Mouse (Mus musculus): Measurements from ENCODE around the gene Foxo6. TPM values are rescaled to one million over a fixed set of nuclear protein-coding genes. Genes with fewer than 3 reads are reported as not detected.

Foxo6 gene
- polyA plus RNA-seq, 1 experiment from 2014 or later = 0.11 TPM

GRCm38 (mm10) chr4:120325051-120325450 is 37.9 kb upstream of the Foxo6 start:
- H3K27ac ChIP-seq (ENCODE audit: low read depth) = no peak overlapping the region
- 74% methylated on average over 6 of the region's 6 CpGs for WGBS
- DNase-seq (no peak), ATAC-seq (ENCODE audit: insufficient read depth) (no peak)
- H3K27me3 ChIP-seq (ENCODE audit: insufficient read depth, low read length) = no peaks in the 10 kb centered on the region
- H3K9me3 ChIP-seq (ENCODE audit: low read depth, low read length) = no peaks in the 10 kb centered on the region
- no peak for TF ChIP-seq CTCF (IDR thresholded peaks at IDR 0.05; ENCODE audit: low read depth)
- no peak overlapping the region for H3K4me3 ChIP-seq (ENCODE audit: low read depth, low read length)
- no peaks in the 10 kb centered on the region for H3K4me1 ChIP-seq (ENCODE audit: insufficient read depth)
- no peak overlapping the region for H3K9ac ChIP-seq
- H3K36me3 ChIP-seq (ENCODE audit: insufficient read depth) = no peaks in the 10 kb centered on the region
- no peak overlapping the region for H3K4me2 ChIP-seq

- Histone ChIP-seq H3K27me3 (ENCODE audit: insufficient read depth, low read length) (no peaks in the 10 kb centered on the region), H3K36me3 (ENCODE audit: insufficient read depth) (no peaks in the 10 kb centered on the region), H3K4me3 (ENCODE audit: low read depth, low read length) (no peak overlapping the region), H3K9me3 (ENCODE audit: low read depth, low read length) (no peaks in the 10 kb centered on the region), H3K4me1 (ENCODE audit: insufficient read depth) (no peaks in the 10 kb centered on the region), H3K4me2 (no peak overlapping the region), H3K9ac (no peak overlapping the region), H3K27ac (ENCODE audit: low read depth) (no peak overlapping the region)
- 83% methylated on average over 1 of the region's 1 CpGs for WGBS
- ATAC-seq (ENCODE audit: insufficient read depth) = no peak
- no peak for DNase-seq
- no peak for TF ChIP-seq CTCF (IDR thresholded peaks at IDR 0.05; ENCODE audit: low read depth)
These were observed 36.7 kb upstream of the Foxo6 start for GRCm38 (mm10) chr4:120323858-120324257.

GRCm38 (mm10) chr4:120323198-120323597 is 36.0 kb upstream of the Foxo6 start:
- H3K27me3 ChIP-seq (ENCODE audit: insufficient read depth, low read length) = no peaks in the 10 kb centered on the region
- no peak overlapping the region for H3K4me2 ChIP-seq
- ATAC-seq (ENCODE audit: insufficient read depth) (no peak), DNase-seq (peak; percentile 61)
- no peaks in the 10 kb centered on the region for H3K4me1 ChIP-seq (ENCODE audit: insufficient read depth)
- 35% methylated on average over 6 of the region's 6 CpGs for WGBS
- no peaks in the 10 kb centered on the region for H3K36me3 ChIP-seq (ENCODE audit: insufficient read depth)
- H3K27ac ChIP-seq (ENCODE audit: low read depth) = no peak overlapping the region
- no peaks in the 10 kb centered on the region for H3K9me3 ChIP-seq (ENCODE audit: low read depth, low read length)
- no peak overlapping the region for H3K9ac ChIP-seq
- TF ChIP-seq CTCF (IDR thresholded peaks at IDR 0.05; ENCODE audit: low read depth) = peak; percentile 67
- H3K4me3 ChIP-seq (ENCODE audit: low read depth, low read length) = no peak overlapping the region

GRCm38 (mm10) chr4:120317541-120317940 is 30.4 kb upstream of the Foxo6 start:
- WGBS = 63% methylated on average over 2 of the region's 2 CpGs
- Histone ChIP-seq H3K9me3 (ENCODE audit: low read depth, low read length) (no peaks in the 10 kb centered on the region), H3K4me3 (ENCODE audit: low read depth, low read length) (no peak overlapping the region), H3K9ac (no peak overlapping the region), H3K4me1 (ENCODE audit: insufficient read depth) (no peaks in the 10 kb centered on the region), H3K27me3 (ENCODE audit: insufficient read depth, low read length) (no peaks in the 10 kb centered on the region), H3K27ac (ENCODE audit: low read depth) (no peak overlapping the region), H3K36me3 (ENCODE audit: insufficient read depth) (no peaks in the 10 kb centered on the region), H3K4me2 (no peak overlapping the region)
- DNase-seq (no peak), ATAC-seq (ENCODE audit: insufficient read depth) (no peak)
- no peak for TF ChIP-seq CTCF (IDR thresholded peaks at IDR 0.05; ENCODE audit: low read depth)

- H3K9ac ChIP-seq = no peak overlapping the region
- no peaks in the 10 kb centered on the region for H3K27me3 ChIP-seq (ENCODE audit: insufficient read depth, low read length)
- no peaks in the 10 kb centered on the region for H3K36me3 ChIP-seq (ENCODE audit: insufficient read depth)
- no peak for TF ChIP-seq CTCF (IDR thresholded peaks at IDR 0.05; ENCODE audit: low read depth)
- WGBS = 70% methylated on average over 4 of the region's 4 CpGs
- no peak overlapping the region for H3K4me2 ChIP-seq
- H3K4me3 ChIP-seq (ENCODE audit: low read depth, low read length) = no peak overlapping the region
- no peak overlapping the region for H3K27ac ChIP-seq (ENCODE audit: low read depth)
- no peak for DNase-seq
- H3K4me1 ChIP-seq (ENCODE audit: insufficient read depth) = no peaks in the 10 kb centered on the region
- no peak for ATAC-seq (ENCODE audit: insufficient read depth)
- no peaks in the 10 kb centered on the region for H3K9me3 ChIP-seq (ENCODE audit: low read depth, low read length)
These were observed 29.6 kb upstream of the Foxo6 start for GRCm38 (mm10) chr4:120316716-120317115.

DNA sequence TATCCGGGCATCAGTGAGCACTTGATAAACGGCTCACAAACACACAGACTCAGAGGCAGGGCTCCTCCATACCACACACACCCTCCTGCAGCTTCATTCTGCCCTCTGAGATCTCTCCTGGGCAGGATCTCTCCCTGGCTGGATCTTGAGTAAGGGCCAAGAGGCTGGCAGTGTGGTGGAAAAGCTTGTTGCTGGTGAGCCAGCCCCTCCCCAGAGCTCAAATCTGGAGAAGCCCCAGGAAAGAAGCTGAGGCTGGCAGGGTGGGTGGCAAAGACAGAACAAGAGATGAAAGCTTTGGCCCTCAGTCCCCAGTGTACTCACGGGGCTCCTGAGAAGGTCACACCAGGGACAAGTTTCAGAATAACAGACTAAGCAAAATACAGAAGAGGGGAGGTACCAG is 27.4 kb upstream of the Foxo6 start:
- no peaks in the 10 kb centered on the region for H3K9me3 ChIP-seq (ENCODE audit: low read depth, low read length)
- TF ChIP-seq CTCF (IDR thresholded peaks at IDR 0.05; ENCODE audit: low read depth) = no peak
- H3K27me3 ChIP-seq (ENCODE audit: insufficient read depth, low read length) = no peaks in the 10 kb centered on the region
- H3K9ac ChIP-seq = no peak overlapping the region
- H3K4me1 ChIP-seq (ENCODE audit: insufficient read depth) = no peaks in the 10 kb centered on the region
- no peak overlapping the region for H3K4me3 ChIP-seq (ENCODE audit: low read depth, low read length)
- ATAC-seq (ENCODE audit: insufficient read depth) (no peak), DNase-seq (no peak)
- no peaks in the 10 kb centered on the region for H3K36me3 ChIP-seq (ENCODE audit: insufficient read depth)
- no peak overlapping the region for H3K27ac ChIP-seq (ENCODE audit: low read depth)
- H3K4me2 ChIP-seq = no peak overlapping the region
- 26% methylated on average over 3 of the region's 3 CpGs for WGBS

DNA sequence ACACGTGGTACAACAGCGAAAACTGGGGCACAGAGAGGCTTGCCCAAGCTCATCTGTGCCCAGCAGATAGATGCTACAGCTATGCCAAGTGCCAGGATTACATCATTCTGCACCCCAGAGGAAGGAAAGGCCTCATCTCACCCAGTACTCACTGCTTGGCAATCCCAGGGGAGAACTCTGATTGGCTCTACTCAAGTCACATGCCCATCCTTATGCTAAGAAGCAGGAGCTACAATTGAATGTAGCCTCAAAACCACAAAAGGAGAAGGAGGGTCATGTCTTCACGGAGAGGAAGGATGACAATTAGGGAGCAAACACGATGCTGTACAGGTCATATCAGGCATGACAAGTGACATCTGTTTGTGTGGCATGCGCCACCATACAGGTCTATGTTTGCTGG is 26.2 kb upstream of the Foxo6 start:
- H3K4me1 ChIP-seq (ENCODE audit: insufficient read depth) = no peaks in the 10 kb centered on the region
- no peak for TF ChIP-seq CTCF (IDR thresholded peaks at IDR 0.05; ENCODE audit: low read depth)
- no peak overlapping the region for H3K27ac ChIP-seq (ENCODE audit: low read depth)
- no peaks in the 10 kb centered on the region for H3K27me3 ChIP-seq (ENCODE audit: insufficient read depth, low read length)
- no peak overlapping the region for H3K4me2 ChIP-seq
- no peak overlapping the region for H3K9ac ChIP-seq
- DNase-seq (no peak), ATAC-seq (ENCODE audit: insufficient read depth) (no peak)
- H3K4me3 ChIP-seq (ENCODE audit: low read depth, low read length) = no peak overlapping the region
- H3K9me3 ChIP-seq (ENCODE audit: low read depth, low read length) = no peaks in the 10 kb centered on the region
- WGBS = 69% methylated on average over 5 of the region's 5 CpGs
- no peaks in the 10 kb centered on the region for H3K36me3 ChIP-seq (ENCODE audit: insufficient read depth)

- ATAC-seq (ENCODE audit: insufficient read depth) (no peak), DNase-seq (no peak)
- Histone ChIP-seq H3K27ac (ENCODE audit: low read depth) (no peak overlapping the region), H3K9ac (no peak overlapping the region), H3K4me2 (no peak overlapping the region), H3K36me3 (ENCODE audit: insufficient read depth) (no peaks in the 10 kb centered on the region), H3K4me1 (ENCODE audit: insufficient read depth) (no peaks in the 10 kb centered on the region), H3K9me3 (ENCODE audit: low read depth, low read length) (no peaks in the 10 kb centered on the region), H3K27me3 (ENCODE audit: insufficient read depth, low read length) (no peaks in the 10 kb centered on the region), H3K4me3 (ENCODE audit: low read depth, low read length) (no peak overlapping the region)
- WGBS = 9% methylated on average over 9 of the region's 9 CpGs
- no peak for TF ChIP-seq CTCF (IDR thresholded peaks at IDR 0.05; ENCODE audit: low read depth)
These were observed 17.4 kb upstream of the Foxo6 start for GRCm38 (mm10) chr4:120304580-120304979.

All from lung, embryonic 14.5 days (tissue).